Mouse (Mus musculus) urinary bladder, postnatal 14 days (tissue): Measurements from ENCODE around the gene Rabggtb.
"Not testable (repeated sequence)": the region's sequence is repeated elsewhere in the genome, so short reads cannot be mapped to it uniquely, and the experiment has no call there.

Source experiments
- DNase-seq: peaks from one replicate; pipeline ENCODE4 v3.0.0; 2021; ENCODE audit warnings: low spot score

Rabggtb gene

DNA sequence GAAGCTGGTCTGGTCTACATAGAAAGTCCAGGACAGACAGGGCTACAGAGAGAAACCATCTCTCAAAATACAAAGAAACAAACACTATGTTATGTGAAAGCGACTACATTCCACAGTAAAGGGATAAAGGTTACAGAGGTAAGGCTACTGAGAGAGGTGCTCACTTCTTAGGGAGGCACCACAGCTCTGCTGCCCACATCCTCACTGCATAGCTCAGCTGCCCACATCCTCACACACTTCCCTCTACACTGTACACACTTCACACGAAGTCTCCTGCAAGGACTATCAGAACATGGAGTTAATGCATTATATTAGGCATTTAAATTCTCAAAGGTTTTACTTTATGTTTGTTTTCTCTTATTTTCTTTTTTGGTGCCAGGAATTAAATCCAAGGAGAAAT lies 49.0 kb downstream of the Rabggtb start:
- no peak for DNase-seq

- not testable (repeated sequence) for DNase-seq
Observed at GRCm38 (mm10) chr3:153860392-153860791, 52.4 kb downstream of the Rabggtb start.

DNA sequence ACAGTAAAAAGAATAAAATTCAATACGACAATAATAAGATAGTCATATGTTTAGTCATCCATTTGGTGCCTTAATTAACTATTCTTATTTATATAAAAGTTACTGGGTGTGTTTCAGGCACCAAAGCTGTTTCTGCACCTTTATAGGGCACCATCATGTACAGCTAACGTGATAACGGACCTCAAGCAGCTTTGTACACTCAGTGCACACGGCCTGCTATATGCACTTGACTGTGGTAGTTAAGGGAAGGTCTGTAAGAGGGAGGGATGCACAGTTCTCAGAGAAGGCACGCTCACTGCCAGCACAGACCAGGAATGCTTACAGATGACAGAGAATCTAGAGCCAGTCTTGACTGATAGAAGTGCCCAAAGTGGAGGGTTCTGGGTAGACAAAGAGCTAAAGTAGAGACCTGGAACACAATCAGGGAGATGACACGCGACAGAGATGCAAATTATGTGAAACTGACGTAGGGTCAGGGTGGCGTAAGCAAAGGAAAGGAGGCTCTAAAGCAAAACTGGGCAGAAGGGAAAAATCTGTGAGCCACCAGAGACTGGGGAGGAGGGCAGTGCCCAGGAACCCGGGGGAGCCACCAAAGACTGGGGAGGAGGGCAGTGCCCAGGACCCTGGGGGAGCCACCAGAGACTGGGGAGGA lies 54.3 kb downstream of the Rabggtb start:
- DNase-seq: no peak
